Mouse (Mus musculus): ENCODE measurements around the gene Polr3e.
"Not testable (repeated sequence)": the region's sequence is repeated elsewhere in the genome, so short reads cannot be mapped to it uniquely, and the experiment has no call there.

The Polr3e gene

DNA sequence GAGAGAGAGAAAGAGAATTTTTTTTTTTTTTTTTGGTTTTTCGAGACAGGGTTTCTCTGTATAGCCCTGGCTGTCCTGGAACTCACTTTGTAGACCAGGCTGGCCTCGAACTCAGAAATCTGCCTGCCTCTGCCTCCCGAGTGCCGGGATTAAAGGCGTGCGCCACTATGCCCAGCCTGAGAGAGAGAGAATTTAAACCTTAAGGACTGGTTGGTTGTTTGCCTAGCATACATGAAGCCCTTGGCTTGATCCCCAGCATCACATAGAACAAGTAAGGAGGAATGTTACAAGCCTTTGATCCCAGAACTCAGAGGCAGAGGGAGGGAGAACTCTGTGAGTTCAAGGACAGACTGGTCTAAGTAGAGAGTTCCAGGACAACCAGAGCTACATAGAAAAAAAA is 6.3 kb upstream of the Polr3e start:
- DNase-seq: not testable (repeated sequence)

DNA sequence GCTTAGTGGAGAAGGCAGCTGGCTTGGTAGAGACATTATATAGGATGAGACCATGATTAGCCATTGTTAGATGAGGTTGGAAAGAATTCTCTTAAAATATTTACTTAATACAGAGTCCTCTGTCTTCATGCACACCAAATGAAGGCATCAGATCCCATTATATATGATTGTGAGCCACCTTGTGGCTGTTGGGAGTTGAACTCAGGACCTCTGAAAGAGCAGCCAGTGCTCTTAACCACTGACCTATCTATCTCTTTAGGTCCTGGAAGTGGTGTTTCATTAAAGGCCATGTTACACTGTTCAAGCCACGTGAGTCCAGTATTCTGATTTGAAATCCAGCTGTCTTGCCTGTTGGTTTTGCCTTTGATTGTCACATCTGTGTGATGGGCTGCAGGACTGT is 4.2 kb upstream of the Polr3e start:
- DNase-seq: no peak

DNA sequence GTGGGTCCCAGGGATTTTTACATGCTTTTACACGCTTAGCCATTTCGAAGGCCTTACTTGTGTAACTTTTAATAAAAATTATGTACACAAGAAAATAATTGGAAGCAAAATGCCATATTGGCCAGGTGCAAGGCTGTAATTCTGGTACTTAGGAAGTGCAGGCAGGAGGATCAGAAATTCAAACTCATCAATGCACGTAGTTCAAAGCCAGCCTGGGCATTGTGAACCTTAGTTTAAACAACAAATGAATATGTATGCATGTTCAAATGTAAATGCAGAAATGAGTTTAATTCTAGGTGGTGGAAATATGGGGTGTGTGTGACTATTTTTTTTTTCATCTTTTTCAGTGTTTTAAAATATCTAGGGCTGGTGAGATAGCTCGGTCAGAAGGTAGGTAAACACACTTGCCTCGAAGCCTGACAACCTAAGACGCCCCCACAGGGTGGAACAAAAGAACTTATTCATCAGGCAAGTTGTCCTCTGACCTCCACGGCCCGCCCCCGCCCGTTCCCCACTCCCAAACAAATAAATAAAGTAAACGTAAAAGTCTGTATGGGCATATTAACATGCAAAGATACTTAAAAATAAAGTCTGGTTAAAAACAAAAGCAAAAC is 1.2 kb upstream of the Polr3e start:
- DNase-seq: no peak

DNA sequence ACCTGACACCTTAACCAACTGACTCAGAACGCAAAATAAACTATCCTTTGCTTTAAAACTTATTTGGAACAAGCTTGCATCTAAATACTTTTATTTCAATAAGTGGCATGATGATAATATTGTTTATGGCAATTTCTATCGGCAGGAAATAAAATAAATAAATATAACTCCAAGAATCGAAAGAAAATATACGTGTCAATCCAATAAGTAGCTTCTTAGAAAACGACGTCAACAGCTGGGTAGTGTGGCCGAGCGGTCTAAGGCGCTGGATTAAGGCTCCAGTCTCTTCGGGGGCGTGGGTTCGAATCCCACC is 309 bp upstream of the Polr3e start:
- no peak for DNase-seq

DNA sequence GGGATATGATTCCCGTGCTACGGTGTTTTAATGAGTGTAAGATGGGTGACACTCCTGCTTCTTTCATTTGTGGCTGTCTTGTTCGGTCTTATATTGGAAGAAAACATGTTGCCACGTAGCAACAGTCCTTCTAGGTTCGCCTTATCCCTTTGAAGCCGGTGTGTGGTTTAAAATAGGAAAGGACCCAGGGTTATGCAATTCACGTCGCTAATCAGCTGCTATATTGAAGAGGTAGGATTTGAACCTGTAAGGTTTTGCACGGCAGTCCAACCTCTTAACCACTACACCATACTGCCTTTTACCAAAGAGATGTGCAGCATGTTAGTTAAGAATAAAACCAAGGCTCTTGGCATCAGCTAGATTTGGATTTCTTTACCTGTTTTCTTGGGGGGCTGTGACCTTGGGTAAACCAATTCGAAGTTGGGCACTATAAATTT is 1.0 kb downstream of the Polr3e start:
- DNase-seq: peak; percentile 39

- DNase-seq: no peak
Observed at GRCm38 (mm10) chr7:120933110-120933509, 15.6 kb downstream of the Polr3e start.

DNA sequence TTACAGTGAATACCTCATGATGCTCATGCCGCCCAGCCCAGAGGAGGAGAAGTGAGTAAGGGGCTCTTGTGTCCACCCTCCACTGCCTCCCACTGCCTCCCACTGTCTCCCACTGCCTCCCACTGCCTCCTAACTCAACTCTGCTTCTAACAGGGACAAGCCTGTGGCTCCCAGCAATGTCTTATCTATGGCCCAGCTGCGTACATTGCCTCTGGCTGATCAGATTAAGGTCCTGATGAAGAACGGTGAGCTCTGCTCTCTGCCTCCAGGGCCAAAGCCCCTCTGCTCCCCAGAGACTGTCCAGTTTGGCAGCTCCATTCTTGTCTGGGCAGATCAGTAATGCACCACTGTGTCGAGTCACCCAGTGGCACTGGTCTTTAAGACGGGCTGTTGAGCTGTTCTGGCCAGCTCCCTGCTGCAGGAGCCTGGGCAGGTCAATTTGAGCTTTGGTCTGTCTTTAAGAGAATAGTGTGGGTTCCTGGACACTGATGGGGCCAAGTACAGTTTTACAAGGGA is 16.2 kb downstream of the Polr3e start:
- no peak for DNase-seq

DNA sequence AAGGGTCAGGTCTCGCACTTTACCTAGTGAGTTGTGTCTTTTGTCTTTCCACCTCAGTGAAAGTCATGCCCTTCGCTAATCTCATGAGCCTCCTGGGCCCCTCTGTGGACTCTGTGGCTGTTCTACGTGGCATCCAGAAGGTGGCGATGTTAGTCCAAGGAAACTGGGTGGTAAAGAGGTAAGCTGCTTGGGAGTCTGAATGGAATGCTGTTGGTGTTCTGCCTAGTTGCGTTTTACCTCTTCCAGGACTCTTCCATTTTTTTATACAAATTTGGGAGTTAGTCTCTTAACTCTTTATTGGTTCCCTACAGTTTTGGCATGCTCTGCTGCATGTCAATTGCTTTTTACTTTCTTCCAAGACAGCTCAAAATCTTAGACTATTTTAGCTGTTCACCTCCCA is 17.2 kb downstream of the Polr3e start:
- DNase-seq: peak; percentile 70

GRCm38 (mm10) chr7:120936522-120936921 is 19.0 kb downstream of the Polr3e start:
- DNase-seq: no peak

DNA sequence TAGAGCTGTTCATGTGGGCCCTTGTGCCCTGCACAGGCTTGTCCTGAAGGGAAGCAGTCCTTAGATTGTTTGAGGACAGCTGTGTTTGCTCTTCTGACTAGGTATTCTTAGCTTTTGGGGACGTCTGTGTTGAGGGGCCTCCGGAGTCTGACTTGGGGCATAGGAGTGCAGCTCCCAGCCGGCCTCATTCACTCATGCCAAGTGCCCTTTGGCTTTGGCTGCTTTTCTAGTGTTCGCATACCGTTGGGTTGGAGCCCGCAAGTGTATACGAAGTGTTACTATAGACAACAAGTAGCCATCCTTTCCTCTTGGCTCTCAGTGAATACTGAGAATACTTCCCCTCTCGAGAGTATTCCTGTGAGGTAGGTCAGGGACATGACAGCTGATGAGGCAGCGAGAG is 20.7 kb downstream of the Polr3e start:
- no peak for DNase-seq

- peak; percentile 68 for DNase-seq
Observed at GRCm38 (mm10) chr7:120940343-120940742, 22.8 kb downstream of the Polr3e start.

GRCm38 (mm10) chr7:120941214-120941613 is 23.7 kb downstream of the Polr3e start:
- DNase-seq: no peak

- DNase-seq: no peak
Observed at GRCm38 (mm10) chr7:120942506-120942905, 25.0 kb downstream of the Polr3e start.

- DNase-seq: no peak
Observed at GRCm38 (mm10) chr7:120943936-120944509, 26.5 kb downstream of the Polr3e start.

- not testable (repeated sequence) for DNase-seq
Observed at GRCm38 (mm10) chr7:120953591-120953990, 36.0 kb downstream of the Polr3e start.

DNA sequence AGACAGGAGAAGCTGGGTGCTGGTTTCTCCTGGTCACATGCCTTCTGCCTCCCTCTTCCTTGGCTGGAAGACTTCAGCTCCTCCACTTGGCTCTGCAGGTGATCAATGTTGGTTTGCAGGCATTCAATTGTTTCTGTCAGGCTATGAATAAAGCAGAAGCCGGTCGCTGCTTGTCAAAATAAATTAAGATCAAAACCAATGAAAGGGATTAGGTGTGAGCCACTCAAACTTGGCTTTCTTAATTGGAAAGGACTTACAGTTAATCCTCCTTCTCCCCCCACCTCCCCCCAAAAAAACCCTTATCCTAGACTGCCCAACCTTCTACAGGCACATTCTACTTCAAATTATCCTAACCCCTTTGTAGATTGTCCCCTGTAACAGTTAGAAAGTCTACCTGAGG is 42.6 kb downstream of the Polr3e start:
- no peak for DNase-seq

DNA sequence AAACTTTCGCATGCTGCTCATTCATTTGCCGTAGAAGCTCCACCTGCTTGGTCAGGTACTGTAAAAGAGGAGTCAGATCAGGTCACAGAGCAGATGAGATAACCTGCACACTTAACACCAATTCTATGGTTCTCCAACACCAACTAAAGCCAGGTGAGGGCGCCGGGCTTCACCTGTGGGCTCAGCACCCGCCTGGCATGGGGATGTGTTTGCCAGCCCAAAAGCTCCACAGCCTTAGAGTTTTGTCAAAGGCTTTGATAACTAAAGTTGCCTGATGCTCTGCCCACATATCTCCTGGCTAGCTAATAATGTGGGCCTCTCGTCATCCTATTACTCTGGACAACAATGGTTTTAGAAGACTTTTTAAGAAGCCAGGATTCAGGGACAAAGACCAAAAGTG is 43.1 kb downstream of the Polr3e start:
- peak; percentile 46 for DNase-seq

DNA sequence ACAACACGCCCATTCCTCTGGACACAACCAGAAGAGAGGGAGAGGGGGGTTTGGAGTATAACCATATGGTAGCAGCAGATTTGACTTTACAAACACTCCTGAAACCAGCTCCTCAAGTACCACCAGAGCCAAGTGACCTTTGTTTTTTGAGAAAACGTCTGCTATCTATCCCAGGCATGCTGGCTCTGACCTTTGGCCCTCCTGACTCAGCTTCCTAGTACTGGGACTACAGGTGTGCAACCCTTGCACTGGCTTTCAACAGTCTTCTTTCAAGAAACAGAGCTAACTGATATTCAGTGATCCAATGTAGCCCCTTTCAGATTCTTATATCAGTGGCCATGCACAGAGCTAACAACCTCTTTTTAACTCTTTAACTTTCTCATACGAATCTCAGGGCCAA is 44.3 kb downstream of the Polr3e start:
- DNase-seq: peak; percentile 60

- DNase-seq: no peak
Observed at GRCm38 (mm10) chr7:120963126-120963525, 45.6 kb downstream of the Polr3e start.

DNA sequence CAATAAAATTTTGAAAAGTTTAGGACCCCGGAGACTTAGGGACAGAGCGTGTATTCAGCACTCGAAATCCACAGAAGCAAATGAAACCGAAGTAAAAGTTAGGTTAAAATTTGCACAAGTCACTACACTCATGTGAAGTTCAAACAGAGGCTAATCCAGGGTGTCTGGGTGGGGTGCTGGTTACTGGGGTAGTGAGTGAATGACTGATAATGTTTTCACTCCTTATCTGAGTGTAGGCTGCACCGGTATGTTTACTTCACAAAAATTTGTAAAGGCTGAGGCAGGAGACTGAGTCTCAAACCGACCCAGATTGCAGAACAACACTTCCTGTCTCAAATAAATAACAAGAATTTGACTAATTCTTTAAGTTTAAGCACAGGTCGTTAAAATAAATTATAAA is 51.7 kb downstream of the Polr3e start:
- no peak for DNase-seq

DNA sequence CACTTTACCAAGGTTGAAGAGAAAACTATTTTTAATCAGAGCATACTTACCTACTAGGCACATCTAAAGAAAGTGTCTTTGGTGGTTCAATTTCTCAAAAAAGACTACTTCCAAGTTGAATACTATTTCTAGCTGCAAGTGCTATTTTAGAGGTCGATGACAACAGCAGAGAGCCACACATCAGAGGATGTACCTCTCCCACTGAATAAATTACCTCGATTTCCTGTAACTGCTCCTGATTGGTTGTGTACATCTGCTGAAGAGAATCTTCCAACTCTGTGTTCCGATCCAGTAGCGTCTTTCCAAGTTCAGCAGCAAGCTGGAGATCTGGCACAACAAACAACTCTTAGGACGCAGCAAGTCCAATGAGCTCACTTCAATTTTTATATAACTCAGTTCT is 52.6 kb downstream of the Polr3e start:
- DNase-seq: no peak

- DNase-seq: not testable (repeated sequence)
Observed at GRCm38 (mm10) chr7:120972471-120972870, 54.9 kb downstream of the Polr3e start.

- DNase-seq: no peak
Observed at GRCm38 (mm10) chr7:120974001-120974400, 56.5 kb downstream of the Polr3e start.

DNA sequence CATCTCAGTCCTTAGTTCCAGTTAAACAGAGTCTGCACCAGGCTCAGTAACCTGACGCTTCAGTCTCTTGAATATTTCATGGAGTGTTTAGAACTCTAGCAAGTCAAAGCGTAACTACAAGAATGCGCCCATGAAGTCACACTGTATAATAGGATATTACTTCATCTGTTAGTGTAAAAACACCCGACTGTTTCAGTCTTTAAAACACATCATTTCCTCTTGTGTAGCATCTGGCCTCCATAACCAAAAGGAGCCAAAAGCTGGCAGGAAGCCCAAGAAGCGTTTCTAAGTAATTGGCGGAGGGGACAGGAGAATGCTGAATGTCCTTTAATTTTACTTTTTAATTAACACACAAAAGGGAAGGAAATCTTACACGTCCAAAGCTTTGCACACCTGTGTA is 59.5 kb downstream of the Polr3e start:
- peak; percentile 72 for DNase-seq

DNA sequence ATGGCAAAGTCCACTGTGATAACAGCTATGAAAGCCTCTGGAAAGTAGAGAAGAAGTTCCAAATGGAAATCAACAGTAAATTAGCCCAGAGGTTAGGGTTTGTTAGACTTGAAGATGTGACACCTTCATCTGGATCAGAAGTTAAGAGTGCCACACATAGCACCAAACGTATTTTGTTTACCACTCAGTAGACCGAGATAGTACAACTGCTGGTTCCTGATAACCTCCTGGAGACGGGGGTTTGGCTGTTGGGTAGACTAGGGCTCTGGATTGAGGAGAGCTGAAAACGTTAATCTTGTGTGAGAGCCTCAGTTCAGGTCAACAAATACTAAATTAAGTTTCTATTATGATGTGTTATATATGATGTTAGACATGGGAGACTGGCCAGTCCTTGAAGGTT is 62.5 kb downstream of the Polr3e start:
- no peak for DNase-seq

Data from kidney, postnatal 10 days (tissue).